39 mouse cellular contexts compared by ENCODE assay signal in the genomic region with DNA sequence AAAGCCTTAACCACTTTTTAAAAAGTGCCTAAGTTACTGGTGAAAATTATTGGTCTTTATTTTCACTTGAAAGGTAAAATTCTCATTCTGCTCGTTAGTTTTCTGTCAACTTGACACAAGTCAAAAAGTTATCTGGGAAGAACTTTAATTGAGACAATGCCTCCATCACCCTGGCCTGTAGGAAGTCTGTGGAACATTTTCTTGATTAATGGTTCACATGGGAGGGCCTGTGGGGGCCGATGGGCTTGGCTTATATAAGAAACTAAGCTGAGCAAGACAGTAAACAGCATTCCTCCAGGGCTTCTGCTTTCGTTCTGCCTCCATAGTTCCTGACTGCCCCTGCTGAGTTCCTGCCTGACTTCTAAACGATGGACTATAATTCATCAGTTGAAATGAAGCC. TPM values are rescaled to one million over a fixed set of nuclear protein-coding genes. Genes with fewer than 3 reads are reported as not detected.
"Had no signal": no experiment of that assay in that cellular context is flagged by ENCODE, and none has a peak within 500 bp of the region (broad histone marks: within the 10 kb centered on the region; RNA-seq: fewer than 3 reads in every experiment).

No protein-coding gene starts in this region.

- H3K27me3 ChIP-seq: heart, embryonic 12.5 days; heart, embryonic 13.5 days; heart, embryonic 15.5 days; hindbrain, embryonic 12.5 days; hindbrain, embryonic 13.5 days; hindbrain, embryonic 15.5 days; intestine, embryonic 15.5 days; kidney, embryonic 15.5 days had no signal

- H3K27ac ChIP-seq: heart, embryonic 10.5 days; heart, embryonic 13.5 days; heart, embryonic 15.5 days; hindbrain, embryonic 10.5 days; hindbrain, embryonic 12.5 days; hindbrain, embryonic 13.5 days; hindbrain, embryonic 14.5 days; hindbrain, embryonic 15.5 days; hindbrain, postnatal 0 days; intestine, embryonic 15.5 days; kidney, embryonic 15.5 days; left cerebral cortex, adult 2 months had no signal

- H3K36me3 ChIP-seq: hindbrain, embryonic 13.5 days; hindbrain, embryonic 15.5 days; intestine, embryonic 15.5 days; kidney, embryonic 15.5 days had no signal

- H3K4me2 ChIP-seq: heart, embryonic 11.5 days; heart, embryonic 12.5 days; heart, embryonic 13.5 days; heart, embryonic 15.5 days; hindbrain, embryonic 12.5 days; hindbrain, embryonic 13.5 days; hindbrain, embryonic 14.5 days; hindbrain, embryonic 15.5 days; intestine, embryonic 15.5 days; kidney, embryonic 15.5 days had no signal

- H3K9me3 ChIP-seq: heart, embryonic 10.5 days; heart, embryonic 12.5 days; heart, embryonic 13.5 days; heart, embryonic 15.5 days; hindbrain, embryonic 10.5 days; hindbrain, embryonic 12.5 days; hindbrain, embryonic 13.5 days; hindbrain, embryonic 15.5 days; intestine, embryonic 15.5 days; kidney, embryonic 15.5 days had no signal

- ATAC-seq: hindbrain, embryonic 16.5 days; hindbrain, postnatal 0 days; inflammation-experienced regulatory T-cells, adult 6 months; intestine, embryonic 15.5 days; intestine, embryonic 16.5 days; intestine, postnatal 0 days had no signal

- DNase-seq: heart, postnatal 10 days; heart, postnatal 14 days; heart, postnatal 36 days; heart, postnatal 4 days; kidney, adult 11 months; kidney, adult 18-20 months; kidney, adult 2 months; kidney, adult 8-10 months; kidney, adult 9 months; kidney, postnatal 10 days; kidney, postnatal 25 days; kidney, postnatal 36 days; kidney, postnatal 4 days; layer of hippocampus, adult 9-11 months; layer of hippocampus, postnatal 36 days had no signal

- H3K9ac ChIP-seq: heart, embryonic 12.5 days; heart, embryonic 13.5 days; heart, embryonic 15.5 days; hindbrain, embryonic 12.5 days; hindbrain, embryonic 13.5 days; hindbrain, embryonic 14.5 days; hindbrain, embryonic 15.5 days; intestine, embryonic 15.5 days; kidney, embryonic 15.5 days had no signal

- H3K4me1 ChIP-seq: heart, embryonic 10.5 days; heart, embryonic 13.5 days; heart, embryonic 15.5 days; hindbrain, embryonic 12.5 days; hindbrain, embryonic 13.5 days; hindbrain, embryonic 15.5 days; intestine, embryonic 15.5 days; kidney, embryonic 15.5 days had no signal

- H3K4me3 ChIP-seq: heart, embryonic 10.5 days; heart, embryonic 12.5 days; heart, embryonic 13.5 days; heart, embryonic 15.5 days; hindbrain, embryonic 10.5 days; hindbrain, embryonic 12.5 days; hindbrain, embryonic 13.5 days; hindbrain, embryonic 15.5 days; intestine, embryonic 15.5 days; kidney, embryonic 15.5 days; layer of hippocampus, adult 2 months; left cerebral cortex, adult 2 months had no signal

RNA-seq across cellular contexts. Expression of a gene that starts 55.2 kb away (rescaled TPM):
- polyA plus RNA-seq: heart, embryonic 11.5 days; heart, embryonic 12.5 days; heart, embryonic 13.5 days; heart, embryonic 14.5 days; heart, embryonic 15.5 days; heart, embryonic 16.5 days; heart, postnatal 0 days; hindbrain, embryonic 10.5 days; hindbrain, embryonic 11.5 days; hindbrain, embryonic 12.5 days; hindbrain, embryonic 13.5 days; hindbrain, embryonic 14.5 days; hindbrain, embryonic 15.5 days; hindbrain, embryonic 16.5 days; hindbrain, postnatal 0 days; intestine, embryonic 15.5 days; intestine, embryonic 16.5 days; intestine, postnatal 0 days; kidney, adult 2 months; kidney, embryonic 15.5 days; kidney, embryonic 16.5 days had no signal
